Mouse (Mus musculus) gastrocnemius, postnatal 36 days (tissue): ENCODE data around the gene Atp2b1. TPM values are rescaled to one million over a fixed set of nuclear protein-coding genes. Genes with fewer than 3 reads are reported as not detected.
"Not testable (repeated sequence)": the region's sequence is repeated elsewhere in the genome, so short reads cannot be mapped to it uniquely, and the experiment has no call there.

Experiments used
- DNase-seq, 2 experiments: peaks; one replicate each; pipeline ENCODE4 v3.0.0; 2022
- intact Hi-C: fragments of 180-260 bp; cut with DNase I; formaldehyde crosslinking; loops from one replicate; pipeline ENCODE4 v1.15.1; 2025
- total RNA-seq, 2 experiments: library from RNA; stranded (reverse); gene quantifications; 2 replicates each; pipeline ENCODE4 v1.2.3; 2021

Gene Atp2b1
- total RNA-seq, 2 experiments from 2014 or later: 58.2 to 67.0 TPM

DNA sequence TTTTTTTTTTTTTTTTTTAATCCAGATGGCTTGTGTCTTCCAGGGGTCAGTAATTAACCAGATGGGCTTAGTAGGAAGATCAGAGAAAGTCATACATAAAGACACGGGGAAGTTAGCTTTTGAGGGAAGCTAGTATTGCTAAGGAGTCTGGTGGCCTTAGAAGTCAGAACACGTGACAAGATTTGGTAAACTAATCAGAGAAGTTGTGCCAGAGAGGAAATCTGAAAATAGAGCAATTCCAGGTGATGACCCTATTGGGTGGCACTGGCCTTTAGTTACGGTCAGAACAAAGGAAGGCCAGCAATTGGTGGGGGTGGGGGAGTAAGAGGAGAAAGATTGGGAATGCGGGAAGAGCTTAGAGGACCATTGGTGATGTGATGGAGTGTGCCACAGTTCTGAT, 44.5 kb downstream of the Atp2b1 start:
- intact Hi-C loops: no loop called here
- no peak for DNase-seq

DNA sequence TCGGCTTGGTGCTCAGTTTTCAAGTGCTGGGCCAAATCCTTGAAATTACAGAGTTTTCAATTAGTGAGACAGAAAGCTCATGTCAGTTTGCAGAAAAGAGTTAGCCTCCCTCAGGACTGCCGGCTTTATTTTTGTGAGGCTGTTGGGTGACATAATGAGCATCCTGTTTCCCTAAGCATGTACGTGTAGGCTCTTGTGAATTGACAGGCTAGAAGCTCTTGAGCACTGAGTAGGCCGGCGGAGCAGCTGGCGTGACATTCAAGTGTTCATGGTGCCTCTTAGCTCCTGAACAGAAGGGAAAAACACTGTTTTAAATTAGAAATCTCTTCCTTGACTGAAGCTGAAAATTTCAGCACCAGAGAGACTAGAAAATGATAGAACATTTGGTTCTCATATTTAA, 45.2 kb downstream of the Atp2b1 start:
- intact Hi-C loops: no loop called here
- DNase-seq: no peak

DNA sequence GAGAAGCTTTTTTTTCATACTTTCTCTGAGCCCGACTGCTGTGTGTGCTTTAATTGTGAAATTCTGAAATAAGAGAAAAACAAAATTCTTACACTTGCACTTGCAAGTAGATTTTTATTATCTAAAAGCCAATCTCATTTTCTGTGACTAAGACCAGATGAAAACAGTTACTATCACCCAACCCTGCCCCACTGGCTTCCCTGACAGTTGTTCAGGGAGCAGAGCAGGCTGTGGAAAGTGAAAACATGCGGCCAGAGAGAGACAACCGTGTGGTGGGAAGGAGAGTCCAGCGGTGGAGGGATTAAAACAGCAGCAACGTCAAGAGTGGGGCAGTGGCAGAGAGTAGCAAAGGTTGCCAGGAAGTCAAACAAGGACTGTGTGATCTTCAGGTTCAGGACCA, 46.7 kb downstream of the Atp2b1 start:
- intact Hi-C loops: no loop called here
- DNase-seq: no peak

DNA sequence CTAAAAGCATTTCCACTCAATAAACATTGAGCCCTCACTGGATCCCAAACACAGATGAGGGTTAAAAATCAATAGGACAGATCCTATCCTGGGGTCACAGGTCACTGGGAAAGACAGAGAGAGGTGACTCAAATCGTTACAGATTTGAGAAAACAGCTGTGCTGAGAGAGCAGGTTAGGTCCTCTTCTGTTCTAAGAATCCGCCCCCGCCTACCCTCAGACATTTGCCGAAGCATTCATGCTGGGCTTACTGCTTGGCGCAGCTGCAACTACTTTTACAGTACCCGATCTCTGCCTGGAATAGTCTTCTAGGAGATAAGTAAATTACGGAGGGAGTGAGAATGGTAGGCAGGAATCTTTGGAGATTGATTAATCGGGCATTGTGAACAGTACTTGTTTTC, 47.9 kb downstream of the Atp2b1 start:
- no peak for DNase-seq
- intact Hi-C loops: no loop called here

DNA sequence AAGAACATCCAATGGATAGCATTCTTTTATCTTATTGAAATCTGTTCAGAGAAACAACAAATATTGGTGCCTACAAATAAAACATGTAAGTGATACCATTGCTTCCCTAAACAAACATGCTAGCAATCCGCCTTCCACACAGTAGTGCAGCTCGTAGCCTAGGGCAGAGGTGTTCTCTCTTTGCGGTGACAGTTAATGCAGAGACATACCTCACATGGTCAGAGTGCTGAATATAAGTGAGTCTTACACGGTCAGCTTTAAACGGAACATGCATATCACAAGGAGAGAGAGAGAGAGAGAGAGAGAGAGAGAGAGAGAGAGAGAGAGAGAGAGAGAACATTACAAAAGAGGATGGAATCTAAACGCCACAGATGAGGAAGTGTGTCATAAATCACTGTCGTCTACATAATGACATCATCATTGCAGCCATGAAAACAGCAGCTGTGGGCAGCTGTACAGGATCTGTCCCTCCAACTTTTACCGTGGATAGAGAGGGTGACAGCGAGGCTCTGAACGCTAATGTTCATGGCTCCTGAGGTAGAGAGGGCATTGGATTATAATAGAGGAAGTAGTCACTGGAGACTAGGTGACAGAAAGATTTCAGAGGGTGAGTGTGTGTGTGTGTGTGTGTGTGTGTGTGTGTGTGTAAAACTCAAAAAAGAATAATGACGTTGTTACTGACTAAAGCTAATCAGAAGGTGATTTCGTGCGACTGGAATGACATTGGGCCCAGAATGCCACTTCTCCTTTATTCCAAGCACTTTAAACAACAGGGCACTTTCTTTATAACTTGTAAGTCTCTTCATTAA, 52.4 kb downstream of the Atp2b1 start:
- intact Hi-C loops: no loop called here
- DNase-seq: no peak

DNA sequence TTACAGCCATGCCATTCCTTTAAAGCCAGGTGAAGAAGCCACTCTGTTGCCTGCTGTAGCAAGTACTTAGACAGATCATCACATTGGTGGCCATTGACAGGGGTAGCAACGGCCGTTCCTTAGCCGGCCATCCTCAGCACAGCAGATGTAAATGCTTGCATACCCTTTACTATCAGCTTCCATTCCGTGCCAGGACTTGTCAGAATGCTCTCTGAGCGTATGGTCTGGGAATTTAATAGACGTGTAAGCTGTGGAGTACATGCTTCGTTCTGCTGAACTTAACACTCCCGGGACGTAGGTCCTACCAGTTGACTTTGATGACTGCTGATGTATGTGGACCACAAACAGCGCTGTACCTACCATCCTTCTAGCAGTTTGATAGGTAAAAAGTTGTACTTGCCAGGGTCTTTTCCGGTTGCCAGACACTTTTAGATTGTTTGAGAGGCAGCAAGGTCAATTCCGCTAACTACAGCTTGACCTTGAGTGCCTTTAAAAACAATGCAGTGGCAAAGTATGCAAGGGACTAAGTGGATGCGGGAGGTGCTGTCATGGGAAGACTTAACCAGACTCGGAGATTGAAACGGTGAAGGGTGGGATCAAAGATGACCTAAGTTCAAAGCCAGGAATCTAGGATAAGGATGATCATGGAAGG, 53.2 kb downstream of the Atp2b1 start:
- intact Hi-C loops: no loop called here
- DNase-seq: no peak

DNA sequence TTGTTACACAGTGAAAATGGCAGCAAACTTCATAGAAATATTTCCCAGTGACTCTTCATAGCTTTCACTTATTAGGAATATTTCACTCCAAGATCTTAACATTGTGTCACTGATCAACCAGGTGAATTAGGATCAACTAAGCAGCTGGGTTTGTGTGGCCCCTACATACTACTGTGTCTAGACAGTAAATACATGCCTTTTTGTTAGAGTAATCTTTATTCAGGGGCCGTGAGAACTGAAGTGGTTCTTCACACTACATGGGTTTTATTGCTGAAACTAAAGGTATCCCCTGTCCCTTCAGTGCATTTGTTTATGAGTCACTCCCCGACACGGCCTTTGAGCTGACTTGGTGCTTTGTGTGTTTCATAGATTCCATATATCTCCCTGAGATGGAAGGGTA, 56.7 kb downstream of the Atp2b1 start:
- DNase-seq: no peak
- intact Hi-C loops: no loop called here

DNA sequence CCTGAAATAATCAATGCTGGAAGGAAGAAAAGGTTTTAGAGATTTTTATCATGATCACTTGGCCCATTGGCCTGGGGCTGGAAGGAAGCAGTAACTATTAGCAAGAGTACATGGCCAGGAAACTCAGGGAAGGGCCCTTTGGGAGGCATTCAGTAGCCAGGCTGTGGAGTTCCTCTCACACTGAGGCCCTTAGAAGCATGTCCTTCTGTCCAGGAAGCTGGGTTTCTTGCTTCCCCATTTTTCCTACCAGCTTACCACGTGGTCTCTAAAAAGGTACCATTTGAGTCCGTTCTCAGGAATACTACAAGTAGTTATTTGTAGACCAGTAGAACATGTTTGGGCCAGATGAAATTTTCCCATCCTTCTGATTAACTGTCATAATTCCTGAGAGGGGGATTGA, 58.2 kb downstream of the Atp2b1 start:
- intact Hi-C loops: no loop called here
- DNase-seq: no peak

DNA sequence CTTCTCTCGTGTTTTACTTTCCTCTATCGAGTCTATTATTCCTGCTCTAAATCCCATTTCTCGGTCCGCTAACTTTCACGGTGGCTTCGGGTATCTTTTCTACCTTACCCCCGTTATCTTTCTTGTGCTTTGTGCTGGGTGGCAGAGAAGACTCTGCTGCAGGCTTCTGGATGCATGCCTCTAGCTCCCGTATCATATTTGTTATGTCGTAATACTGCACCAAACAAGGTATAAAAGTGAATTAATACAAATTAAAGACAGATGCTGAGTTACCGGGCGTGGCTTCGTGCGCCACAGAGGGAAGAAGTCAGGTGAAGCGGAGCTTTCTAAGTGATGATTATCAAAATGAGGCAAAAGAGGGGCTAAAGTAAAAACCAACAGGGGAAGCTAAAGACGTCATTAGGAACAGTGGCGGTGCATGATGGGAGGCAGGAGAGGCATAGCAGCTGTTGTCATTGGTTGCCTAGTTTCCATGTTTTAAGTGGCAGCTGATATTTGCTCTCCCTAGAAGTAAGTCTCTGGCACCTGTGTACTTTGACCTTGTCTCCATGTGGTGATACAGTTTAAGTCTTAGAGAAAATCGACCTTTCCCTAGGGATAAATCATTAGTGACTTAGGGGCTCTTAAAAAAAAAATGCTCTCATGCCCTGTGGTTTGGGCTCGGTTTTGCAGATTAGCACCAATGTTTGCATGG, 58.9 kb downstream of the Atp2b1 start:
- DNase-seq: no peak
- intact Hi-C loops: no loop called here

DNA sequence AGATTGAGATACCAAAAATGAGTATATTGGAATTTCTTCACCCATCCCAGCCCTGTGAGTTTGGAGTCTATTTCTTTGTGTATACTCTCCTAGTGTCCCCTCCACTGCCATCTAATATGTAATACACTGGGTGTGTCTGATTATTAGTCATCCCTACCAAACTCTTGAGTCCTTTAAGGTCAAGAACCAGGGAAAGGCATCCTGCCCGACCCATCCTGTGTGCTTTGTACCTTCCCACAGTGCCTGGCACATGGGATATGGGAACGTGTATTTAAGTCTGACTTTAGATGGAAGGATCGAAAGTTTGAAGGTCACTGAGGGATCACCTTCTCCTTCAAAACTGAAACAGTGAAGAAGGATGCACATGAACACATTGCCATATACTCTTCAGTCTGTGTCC, 60.4 kb downstream of the Atp2b1 start:
- intact Hi-C loops: no loop called here
- no peak for DNase-seq

DNA sequence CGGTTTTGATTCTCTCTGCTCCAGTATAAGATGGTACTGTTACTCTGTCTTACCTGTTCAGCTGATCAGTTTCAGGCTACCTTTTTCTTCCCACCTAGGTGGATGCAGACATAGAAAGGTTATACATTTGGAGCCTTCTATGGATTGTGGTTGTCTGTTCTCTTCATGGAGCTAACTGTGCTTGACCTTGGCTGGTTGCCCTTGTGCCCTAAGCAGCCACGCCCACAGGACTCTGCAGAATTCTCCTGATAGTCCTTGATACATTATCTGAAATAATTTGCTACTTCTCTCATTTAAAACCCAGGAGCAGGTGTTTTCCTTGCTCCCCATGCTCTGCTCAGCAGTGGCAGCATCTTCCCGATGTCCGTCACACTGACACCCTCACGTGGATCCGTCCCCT, 61.4 kb downstream of the Atp2b1 start:
- DNase-seq: no peak
- intact Hi-C loops: no loop called here

DNA sequence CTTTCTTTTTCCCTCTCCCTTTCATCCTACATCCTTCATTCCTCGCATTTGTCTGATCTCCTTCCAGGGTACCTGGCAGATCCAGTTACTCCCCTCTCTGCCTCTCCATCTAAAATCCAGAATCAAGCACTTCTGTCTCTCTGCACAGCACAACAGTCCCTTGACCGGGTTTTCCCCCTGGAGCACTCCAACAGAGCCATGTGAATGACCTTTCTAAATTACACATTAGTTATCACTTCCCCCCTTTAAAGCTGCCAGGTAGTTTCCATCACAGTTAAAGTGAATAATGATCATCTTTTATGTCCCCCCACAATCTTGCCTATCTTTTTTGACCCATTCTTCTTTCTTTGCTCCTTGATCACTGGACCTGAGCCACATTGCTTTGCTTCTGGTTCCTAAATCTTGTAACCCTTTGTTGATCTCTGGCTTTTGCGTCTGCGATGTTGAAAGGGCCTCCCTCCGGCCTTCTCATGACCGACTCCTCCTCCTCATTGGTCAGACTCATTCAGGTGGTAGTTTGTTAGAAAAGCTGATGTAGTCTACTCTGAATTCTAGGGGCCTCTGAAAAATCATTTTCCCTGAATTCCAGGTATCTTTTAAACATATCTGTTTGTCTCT, 62.8 kb downstream of the Atp2b1 start:
- DNase-seq: no peak
- intact Hi-C loops: no loop called here

DNA sequence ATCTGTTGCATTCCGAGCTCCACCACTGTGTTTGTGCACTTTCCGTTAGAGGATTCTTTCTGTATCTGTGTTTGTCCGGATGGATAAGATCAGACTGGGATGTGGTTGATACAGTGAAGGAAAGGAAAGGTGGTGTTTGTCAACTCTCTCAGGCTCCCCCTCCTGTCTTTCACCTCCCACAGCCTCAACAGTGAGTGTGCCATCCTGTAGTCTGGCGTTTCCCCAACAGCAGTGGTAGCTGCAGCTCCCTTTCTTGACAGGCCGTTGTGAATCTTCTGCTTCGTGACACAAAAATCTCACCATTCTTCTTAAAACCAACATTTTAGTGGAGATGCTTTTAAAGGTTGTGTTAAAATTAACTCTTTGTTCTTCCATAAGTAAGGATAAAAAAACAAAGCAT, 64.6 kb downstream of the Atp2b1 start:
- DNase-seq: no peak
- intact Hi-C loops: no loop called here

DNA sequence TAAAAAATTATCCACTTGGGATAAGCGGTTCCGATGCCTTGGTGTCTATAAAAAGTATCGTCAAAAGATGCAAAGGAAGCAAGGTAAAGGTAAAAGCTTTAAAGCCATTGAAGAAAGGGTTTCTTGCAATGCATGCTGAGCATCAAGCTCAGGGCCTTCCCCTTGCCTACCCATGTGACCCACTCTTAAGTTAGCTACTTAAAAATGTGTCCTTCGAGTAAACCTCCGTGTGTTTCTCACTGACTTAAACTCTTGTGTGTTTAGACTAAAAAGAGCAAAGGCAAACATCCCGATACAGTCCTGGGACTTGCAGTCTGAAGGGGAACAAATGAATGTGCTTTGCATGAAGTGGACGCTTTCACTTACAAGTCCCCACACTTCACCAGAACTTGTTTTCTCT, 65.1 kb downstream of the Atp2b1 start:
- intact Hi-C loops: no loop called here
- DNase-seq: no peak

DNA sequence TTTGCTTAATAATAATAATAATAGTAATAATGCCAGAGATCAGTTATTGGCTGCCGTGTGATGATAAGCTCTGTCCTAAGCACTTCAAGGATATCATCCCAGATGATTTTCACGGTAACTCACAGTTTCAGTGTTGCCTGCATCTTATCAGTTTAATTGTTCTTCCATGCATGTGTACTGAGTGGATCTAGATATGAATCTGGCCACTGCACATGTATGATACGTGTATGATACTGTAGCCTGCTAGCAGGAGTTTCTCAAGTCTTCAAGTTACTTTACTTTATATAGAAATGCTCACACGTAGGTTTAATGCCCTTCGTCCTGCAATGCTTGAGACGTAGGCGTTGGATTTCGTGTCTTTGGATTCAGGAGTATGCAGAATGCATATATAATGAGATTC, 65.7 kb downstream of the Atp2b1 start:
- intact Hi-C loops: no loop called here
- DNase-seq: no peak

DNA sequence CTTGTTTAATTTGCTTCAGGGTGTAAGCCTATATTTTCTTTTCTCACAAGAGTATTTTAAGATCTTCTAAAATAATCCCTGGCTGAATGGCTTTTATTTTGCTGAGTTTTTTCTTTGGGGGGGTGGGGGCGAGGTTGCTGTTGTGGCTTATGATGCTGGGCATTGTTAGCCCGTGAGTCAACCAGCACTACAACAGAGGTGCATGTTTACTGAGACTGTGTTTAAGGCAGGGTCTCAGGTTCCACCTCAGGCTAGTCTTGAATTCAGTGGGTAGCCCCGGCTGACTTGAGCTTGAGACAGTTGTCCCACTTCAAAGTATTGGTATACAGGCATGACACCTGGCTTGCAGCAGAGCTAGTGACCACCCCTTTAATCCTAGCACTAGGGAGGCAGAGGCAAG, 77.8 kb downstream of the Atp2b1 start:
- intact Hi-C loops: no loop called here
- DNase-seq: no peak

DNA sequence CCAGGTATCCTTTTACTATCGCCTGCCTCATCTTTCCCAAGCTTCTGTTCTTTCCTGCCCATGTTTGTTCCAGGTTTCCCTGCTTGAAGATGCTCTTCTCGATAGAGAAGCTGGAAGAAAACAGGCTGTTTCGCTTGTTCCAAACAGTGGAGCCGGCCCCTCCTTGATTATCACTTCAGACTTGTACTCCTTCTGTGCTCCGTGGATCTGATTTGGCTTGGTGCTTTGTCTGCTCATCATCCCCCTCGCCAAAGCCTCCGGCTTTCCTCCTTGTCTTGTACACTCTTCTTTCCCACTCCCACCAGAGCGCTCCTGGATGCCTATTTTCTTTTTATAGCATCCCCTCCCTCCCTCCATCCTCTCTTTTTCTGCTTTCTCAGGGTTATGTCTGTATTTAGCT, 79.0 kb downstream of the Atp2b1 start:
- DNase-seq: no peak
- intact Hi-C loops: no loop called here

DNA sequence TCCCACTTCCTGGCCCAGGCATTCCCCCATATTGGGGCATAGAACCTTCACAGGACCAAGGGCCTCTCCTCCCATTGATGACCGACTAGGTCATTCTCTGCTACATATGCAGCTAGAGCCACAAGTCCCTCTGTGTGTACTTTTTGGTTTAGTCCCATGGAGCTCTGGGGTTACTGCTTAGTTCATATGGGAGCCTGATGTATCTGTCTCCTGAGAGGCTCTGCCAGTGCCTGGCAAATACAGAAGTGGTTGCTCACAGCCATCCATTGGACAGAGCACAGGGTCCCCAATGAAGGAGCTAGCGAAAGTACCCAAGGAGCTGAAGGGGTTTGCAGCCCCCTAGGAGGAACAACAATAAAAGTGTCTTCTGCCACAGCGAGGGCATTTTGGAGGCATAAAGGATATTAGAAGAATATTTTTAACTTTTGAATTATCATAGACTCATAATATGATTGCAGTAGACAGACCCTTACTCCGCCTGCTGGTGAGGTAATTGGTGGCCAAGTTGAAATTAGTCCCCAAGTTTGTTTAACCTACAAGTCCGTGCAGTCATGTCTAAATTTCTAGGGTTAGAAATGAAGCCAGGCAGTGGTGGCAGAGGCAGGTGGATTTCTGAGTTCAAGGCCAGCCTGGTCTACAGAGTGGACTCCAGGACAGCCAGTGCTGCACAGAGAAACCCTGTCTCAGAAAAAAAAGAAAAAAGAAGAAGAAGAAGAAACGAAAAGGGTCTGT, 81.0 kb downstream of the Atp2b1 start:
- intact Hi-C loops, DNase-seq: not testable (repeated sequence)

DNA sequence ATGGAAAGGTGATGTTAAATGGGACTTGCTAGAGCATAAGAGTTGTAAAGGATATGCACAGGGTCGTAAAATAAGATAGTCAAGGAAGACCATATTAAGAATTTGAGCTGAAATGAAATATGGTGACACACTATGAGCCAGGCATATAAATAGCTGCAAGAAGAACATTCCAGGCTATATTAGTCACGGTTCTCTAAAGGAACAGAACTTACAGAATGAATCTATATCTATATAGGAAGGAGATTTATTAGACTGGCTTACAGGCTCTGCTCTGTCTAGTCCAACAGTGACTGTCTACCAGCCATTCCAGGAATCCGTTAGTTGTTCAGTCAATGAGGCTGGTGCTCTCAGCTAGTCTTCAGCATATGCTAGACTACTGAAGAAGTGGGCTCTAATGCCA, 90.7 kb downstream of the Atp2b1 start:
- intact Hi-C loops: loop anchor here (5.0 kb wide), 1 partner anchor 88 kb away; no protein-coding TSS in a partner anchor
- no peak for DNase-seq

DNA sequence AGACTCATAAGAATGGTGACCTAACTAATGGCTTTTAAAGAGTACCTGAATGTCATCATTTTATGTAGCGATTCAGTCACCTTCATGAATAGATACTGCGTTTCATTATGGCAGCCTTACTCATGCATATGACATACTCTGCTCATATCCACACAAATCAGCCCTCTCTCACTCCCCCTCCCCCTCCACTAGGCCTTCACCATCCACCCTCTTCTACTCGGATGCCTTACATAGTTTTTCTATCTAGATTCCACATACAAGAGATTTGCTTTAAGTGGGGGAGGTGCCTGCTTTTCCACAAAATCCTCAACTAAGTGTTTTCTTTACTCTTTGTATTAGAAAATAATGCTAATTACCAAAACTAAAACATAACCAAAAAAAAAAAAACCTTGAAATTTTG, 96.9 kb downstream of the Atp2b1 start:
- intact Hi-C loops: no loop called here
- no peak for DNase-seq

DNA sequence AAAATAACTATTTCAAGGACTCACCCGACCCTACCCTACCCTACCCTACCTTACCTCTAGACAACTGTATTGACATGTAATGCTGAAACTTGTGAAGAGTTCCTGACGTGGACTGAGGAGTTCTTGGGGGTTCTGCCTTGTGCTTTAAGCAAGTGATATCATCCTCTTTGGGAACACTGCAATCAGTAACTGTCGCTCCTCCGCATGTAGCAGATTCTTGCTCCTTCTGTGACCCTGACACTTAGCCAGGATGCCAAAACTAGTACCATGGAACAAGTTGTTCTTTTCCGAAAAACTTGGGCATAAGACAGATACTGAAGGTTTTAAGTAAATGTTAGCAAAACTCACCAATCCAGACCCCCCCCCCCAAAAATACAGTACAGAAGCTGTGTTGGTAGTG, 97.9 kb downstream of the Atp2b1 start:
- intact Hi-C loops: no loop called here
- no peak for DNase-seq
